Mouse (Mus musculus) olfactory bulb, adult 2 months (tissue): ENCODE data around the gene Bmt2.

ENCODE experiments used
- CTCF ChIP-seq: fragments of 200-500 bp; IDR thresholded peaks from 2 replicates; pipeline ENCODE4 v1.5.1; 2012; ENCODE audit warnings: low read depth, mild to moderate bottlenecking, low read length, moderate library complexity; ENCODE audit not compliant: insufficient read depth
- POLR2A ChIP-seq: fragments of 200-500 bp; IDR thresholded peaks from 2 replicates; pipeline ENCODE4 v1.6.1; 2012; ENCODE audit warnings: mild to moderate bottlenecking, low read depth, low read length, moderate library complexity; ENCODE audit not compliant: insufficient read depth

DNA sequence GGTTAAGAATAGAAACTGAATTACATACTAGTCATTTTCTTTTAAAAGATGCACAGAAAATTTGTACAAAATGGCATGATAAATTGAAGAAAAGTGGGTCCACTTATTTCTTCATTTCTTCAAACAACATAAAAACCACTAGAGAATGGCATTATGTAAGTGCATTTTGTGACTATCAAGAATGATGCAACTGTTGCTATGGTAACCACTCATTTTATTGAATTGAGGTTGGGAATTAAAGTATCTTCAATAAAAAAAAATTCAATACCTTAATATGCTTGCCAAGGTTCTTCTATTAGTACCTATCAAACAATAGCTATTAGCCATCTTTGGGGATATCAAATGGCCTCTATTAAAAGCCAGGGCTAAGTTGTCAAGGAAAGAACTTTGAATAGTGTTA lies 1.6 kb downstream of the Bmt2 start:
- TF ChIP-seq POLR2A (no peak), CTCF (no peak)
